Mouse (Mus musculus) liver, embryonic 15.5 days (tissue): ENCODE data around the gene Tmem94. TPM values are rescaled to one million over a fixed set of nuclear protein-coding genes. Genes with fewer than 3 reads are reported as not detected.

Experiments
- ATAC-seq: fragments of 200-750 bp; cut with Nextera tagmentation; 2 replicates; pipeline ENCODE4 v1.8.0; 2017; ENCODE audit warnings: moderate number of reproducible peaks, mild to moderate bottlenecking, moderate library complexity; ENCODE audit not compliant: insufficient read depth
- H3K27ac ChIP-seq: fragments of 300-500 bp; sonication (generic); replicated peaks from 2 replicates; pipeline ENCODE4 v1.5.1; 2015; ENCODE audit warnings: mild to moderate bottlenecking, inconsistent platforms
- H3K27me3 ChIP-seq: fragments of 300-500 bp; sonication (generic); 2 replicates; pipeline ENCODE4 v1.6.1; 2015; ENCODE audit warnings: mild to moderate bottlenecking, inconsistent platforms
- H3K36me3 ChIP-seq: fragments of 300-500 bp; sonication (generic); replicated peaks from 2 replicates; pipeline ENCODE4 v1.6.1; 2015; ENCODE audit warnings: moderate library complexity, mild to moderate bottlenecking, inconsistent platforms
- H3K4me1 ChIP-seq: fragments of 300-500 bp; sonication (generic); replicated peaks from 2 replicates; pipeline ENCODE4 v1.6.1; 2015; ENCODE audit warnings: inconsistent platforms
- H3K4me2 ChIP-seq: fragments of 300-500 bp; sonication (generic); 2 replicates; pipeline ENCODE4 v1.6.1; 2015; ENCODE audit warnings: moderate library complexity, mild to moderate bottlenecking, inconsistent platforms
- H3K4me3 ChIP-seq: fragments of 300-500 bp; sonication (generic); replicated peaks from 2 replicates; pipeline ENCODE4 v1.5.1; 2015; ENCODE audit warnings: mild to moderate bottlenecking, inconsistent platforms
- H3K9ac ChIP-seq: fragments of 300-500 bp; sonication (generic); 2 replicates; pipeline ENCODE4 v1.6.1; 2015; ENCODE audit warnings: moderate library complexity, mild to moderate bottlenecking, inconsistent platforms
- H3K9me3 ChIP-seq: fragments of 300-500 bp; sonication (generic); replicated peaks from 2 replicates; pipeline ENCODE4 v1.6.1; 2016; ENCODE audit warnings: inconsistent platforms
- WGBS: fragments of 180-500 bp; shearing (Covaris S2); methylation state at CpG from one replicate; pipeline ENCODE4 v1.1.7; 2015; ENCODE audit warnings: mixed read lengths; ENCODE audit not compliant: insufficient replicate concordance; 5-methylcytosine and 5-hydroxymethylcytosine counted together
- polyA plus RNA-seq: library from polyadenylated mRNA; unstranded; fragments of >200 nt; fragmentation: Nextera tagmentation; extraction: Ambion mirVana; gene quantifications from 2 replicates; pipeline ENCODE4 v1.2.1, GENCODE M21; 2015

The Tmem94 gene
- polyA plus RNA-seq, 1 experiment from 2014 or later, result 9.9 TPM

DNA sequence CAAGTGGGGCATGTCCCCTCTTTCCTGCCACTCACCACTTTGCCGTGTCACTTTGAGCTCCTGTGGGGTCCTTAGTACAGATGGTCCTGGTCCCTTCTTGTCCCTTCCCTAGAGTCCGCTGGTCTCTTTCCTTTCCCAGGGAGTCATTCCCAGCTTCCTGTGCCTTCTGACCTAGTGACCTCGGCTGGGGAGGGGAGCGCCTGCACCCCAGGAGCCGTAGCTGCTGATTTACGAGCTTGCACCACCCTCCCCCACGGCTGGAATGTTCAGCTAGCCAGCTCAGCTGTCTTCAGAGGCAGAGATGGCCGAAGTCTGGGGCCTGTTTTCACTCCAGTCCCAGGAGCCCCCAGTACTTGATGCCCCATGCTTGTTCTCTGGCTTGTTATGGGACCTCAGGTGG is 67.3 kb downstream of the Tmem94 start:
- ATAC-seq, result peak; percentile 60
- H3K9me3 ChIP-seq, result no peaks in the 10 kb centered on the region
- H3K27me3 ChIP-seq, result peaks cover 7% of the 10 kb centered on the region; the same call in 1 of the 2 replicates
- peak overlapping the region; percentile 22; the same call in 1 of the 2 replicates for H3K4me3 ChIP-seq
- peak overlapping the region; percentile 81 for H3K27ac ChIP-seq
- no peaks in the 10 kb centered on the region for H3K36me3 ChIP-seq
- no peak overlapping the region for H3K9ac ChIP-seq
- H3K4me2 ChIP-seq, result peak overlapping the region; percentile 46
- peaks cover 65% of the 10 kb centered on the region for H3K4me1 ChIP-seq
- WGBS, result 42% methylated on average over 8 of the region's 8 CpGs

- no peak overlapping the region for H3K9ac ChIP-seq
- H3K4me3 ChIP-seq, result no peak overlapping the region
- peak overlapping the region; percentile 46 for H3K4me2 ChIP-seq
- ATAC-seq, result no peak
- WGBS, result 26% methylated on average over 8 of the region's 8 CpGs
- peaks cover 64% of the 10 kb centered on the region for H3K4me1 ChIP-seq
- H3K9me3 ChIP-seq, result no peaks in the 10 kb centered on the region
- H3K36me3 ChIP-seq, result no peaks in the 10 kb centered on the region
- peak overlapping the region; percentile 81 for H3K27ac ChIP-seq
- peaks cover 4% of the 10 kb centered on the region; the same call in 1 of the 2 replicates for H3K27me3 ChIP-seq
Measured at GRCm38 (mm10) chr11:115833021-115833513, 67.8 kb downstream of the Tmem94 start.

DNA sequence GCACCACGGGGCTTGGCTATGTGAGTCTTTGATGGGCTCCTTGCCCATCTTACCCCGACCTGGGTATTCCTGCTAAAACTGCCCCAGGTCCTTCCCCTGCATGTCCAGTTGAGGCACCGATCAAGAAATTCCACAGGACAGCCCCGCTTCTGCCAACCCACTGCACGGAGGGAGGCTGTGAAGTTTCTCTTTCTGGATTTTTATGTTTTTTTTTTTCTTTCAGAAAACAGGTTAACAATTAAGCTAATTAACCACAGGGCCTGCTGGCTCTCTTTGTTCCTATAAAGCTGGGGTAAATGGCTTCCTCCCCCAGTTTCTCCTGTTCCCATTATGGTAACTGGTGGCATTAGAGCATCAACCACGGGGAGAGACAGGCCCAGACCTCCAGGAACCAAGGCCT is 68.8 kb downstream of the Tmem94 start:
- H3K27ac ChIP-seq, result 0 out of 2 replicates have a peak overlapping the region, but pooled peaks have one; percentile 81
- no peaks in the 10 kb centered on the region for H3K36me3 ChIP-seq
- ATAC-seq, result no peak
- no peaks in the 10 kb centered on the region for H3K27me3 ChIP-seq
- peaks cover 70% of the 10 kb centered on the region for H3K4me1 ChIP-seq
- no peak overlapping the region for H3K4me3 ChIP-seq
- WGBS, result 66% methylated on average over 6 of the region's 6 CpGs
- H3K9me3 ChIP-seq, result no peaks in the 10 kb centered on the region
- H3K9ac ChIP-seq, result no peak overlapping the region
- no peak overlapping the region for H3K4me2 ChIP-seq

DNA sequence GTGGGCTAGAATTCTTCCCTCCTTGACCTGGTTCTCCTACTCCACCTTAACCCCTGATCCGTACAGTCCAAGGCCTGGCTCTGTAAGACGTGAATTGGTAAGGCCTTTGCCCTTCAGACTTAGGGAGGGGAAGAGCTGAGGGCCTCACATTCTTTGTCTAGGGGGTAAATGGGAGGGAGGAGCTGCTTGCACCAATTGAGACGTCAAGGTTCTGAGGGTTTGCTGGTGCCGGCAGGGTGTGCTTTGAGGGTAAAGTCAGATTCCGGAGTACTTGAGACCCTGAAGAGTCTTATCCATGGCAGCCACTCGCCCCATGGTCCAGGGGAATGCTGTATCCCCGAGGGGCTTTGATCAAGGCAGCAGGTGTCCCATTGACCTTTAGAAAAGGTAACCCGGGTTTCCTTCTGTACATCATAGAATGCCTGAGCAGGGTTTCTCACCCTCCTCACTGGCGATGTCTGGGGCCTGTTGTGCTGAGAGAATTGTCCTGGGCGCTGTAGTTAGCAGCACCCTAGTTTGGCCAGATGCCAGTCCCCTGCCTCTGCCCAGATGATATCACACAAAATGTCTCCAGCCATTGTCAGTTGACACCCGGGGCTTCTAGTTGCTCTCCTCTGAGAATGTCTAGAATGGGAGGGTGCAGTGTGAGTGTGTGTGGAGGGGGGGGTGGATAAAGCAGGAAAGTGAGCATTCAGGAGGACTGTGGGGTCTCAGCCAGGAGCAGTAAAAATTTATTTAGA is 71.6 kb downstream of the Tmem94 start:
- H3K4me1 ChIP-seq, result peaks cover 65% of the 10 kb centered on the region
- H3K9me3 ChIP-seq, result no peaks in the 10 kb centered on the region
- H3K9ac ChIP-seq, result no peak overlapping the region
- H3K27me3 ChIP-seq, result no peaks in the 10 kb centered on the region
- H3K27ac ChIP-seq, result no peak overlapping the region
- no peak overlapping the region for H3K4me2 ChIP-seq
- H3K4me3 ChIP-seq, result no peak overlapping the region
- 0 out of 2 replicates have a peak, but pooled peaks cover 2% of the 10 kb centered on the region for H3K36me3 ChIP-seq
- no peak for ATAC-seq
- WGBS, result 57% methylated on average over 11 of the region's 11 CpGs

DNA sequence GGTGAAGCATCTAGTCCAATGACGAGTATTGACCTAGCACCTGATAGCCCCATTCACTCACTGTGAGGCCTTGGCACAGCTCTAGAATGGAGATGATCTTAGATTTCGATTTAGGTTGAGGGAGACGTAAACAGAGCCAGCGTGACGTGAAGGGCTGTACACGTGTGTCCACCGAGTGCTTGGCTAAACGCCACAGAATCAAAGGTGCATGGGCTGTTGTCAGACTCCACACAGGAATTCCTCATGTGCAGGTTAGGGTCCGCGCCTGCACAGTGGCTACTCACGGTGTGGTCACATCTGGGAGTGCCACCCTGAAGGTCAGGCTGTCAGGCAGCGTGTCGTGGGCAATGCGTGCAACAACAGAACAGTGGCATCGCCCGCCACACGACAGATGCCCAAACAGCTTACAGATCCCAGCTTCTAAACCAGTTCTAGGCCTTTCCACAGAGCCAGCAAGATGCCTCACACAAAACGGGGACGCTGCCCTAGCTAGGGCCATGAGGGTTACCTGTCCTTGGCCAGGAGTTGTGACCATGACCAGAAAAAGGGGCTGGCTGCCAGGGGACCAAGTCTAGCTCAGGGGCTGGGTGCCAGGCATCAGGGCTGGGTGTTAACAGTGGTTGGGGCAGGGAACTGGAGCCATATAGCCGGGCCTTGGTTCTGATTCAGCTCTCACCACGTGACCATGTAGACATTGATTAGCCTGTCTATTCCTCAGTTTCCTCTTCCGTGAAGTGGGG is 72.5 kb downstream of the Tmem94 start:
- no peak for ATAC-seq
- WGBS, result 82% methylated on average over 22 of the region's 22 CpGs
- no peak overlapping the region for H3K9ac ChIP-seq
- no peak overlapping the region for H3K27ac ChIP-seq
- no peaks in the 10 kb centered on the region for H3K9me3 ChIP-seq
- no peaks in the 10 kb centered on the region for H3K27me3 ChIP-seq
- 0 out of 2 replicates have a peak, but pooled peaks cover 2% of the 10 kb centered on the region for H3K36me3 ChIP-seq
- H3K4me3 ChIP-seq, result no peak overlapping the region
- H3K4me2 ChIP-seq, result no peak overlapping the region
- H3K4me1 ChIP-seq, result peaks cover 65% of the 10 kb centered on the region

DNA sequence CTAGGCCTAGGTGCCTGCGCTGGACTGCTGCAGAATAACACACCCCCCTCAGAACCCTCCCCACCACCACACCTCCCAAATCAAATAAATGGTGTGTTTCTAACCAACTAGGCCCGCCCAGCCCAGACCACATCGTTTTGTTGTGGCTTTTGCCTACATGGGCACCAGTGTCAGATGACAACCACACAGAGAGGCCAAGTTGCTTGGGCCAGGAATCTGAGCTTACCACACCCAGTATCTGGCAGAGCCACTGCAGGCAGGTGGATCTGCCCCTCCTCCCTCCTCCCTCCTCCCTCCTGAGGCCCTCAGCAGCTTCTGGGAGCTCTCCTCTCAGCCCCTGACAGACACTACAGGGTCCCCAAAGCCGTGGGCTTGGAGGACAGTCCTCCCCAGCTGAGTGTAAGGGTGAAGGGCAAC is 73.7 kb downstream of the Tmem94 start:
- H3K9me3 ChIP-seq, result no peaks in the 10 kb centered on the region
- peaks cover 65% of the 10 kb centered on the region for H3K4me1 ChIP-seq
- 0 out of 2 replicates have a peak, but pooled peaks cover 2% of the 10 kb centered on the region for H3K36me3 ChIP-seq
- no peak overlapping the region for H3K4me2 ChIP-seq
- WGBS, result 27% methylated on average over 4 of the region's 4 CpGs
- no peak overlapping the region for H3K9ac ChIP-seq
- ATAC-seq, result no peak
- no peak overlapping the region for H3K4me3 ChIP-seq
- no peak overlapping the region for H3K27ac ChIP-seq
- no peaks in the 10 kb centered on the region for H3K27me3 ChIP-seq

GRCm38 (mm10) chr11:115839732-115840131 is 74.5 kb downstream of the Tmem94 start:
- Histone ChIP-seq H3K27ac (0 out of 2 replicates have a peak overlapping the region, but pooled peaks have one; percentile 2), H3K9ac (no peak overlapping the region), H3K36me3 (peaks cover 6% of the 10 kb centered on the region; the same call in 1 of the 2 replicates), H3K4me2 (no peak overlapping the region), H3K27me3 (no peaks in the 10 kb centered on the region), H3K9me3 (no peaks in the 10 kb centered on the region), H3K4me3 (no peak overlapping the region), H3K4me1 (peaks cover 69% of the 10 kb centered on the region)
- WGBS, result 60% methylated on average over 3 of the region's 3 CpGs
- no peak for ATAC-seq

GRCm38 (mm10) chr11:115841044-115841443 is 75.8 kb downstream of the Tmem94 start:
- 78% methylated on average over 6 of the region's 6 CpGs for WGBS
- Histone ChIP-seq H3K9me3 (0 out of 2 replicates have a peak, but pooled peaks cover 2% of the 10 kb centered on the region), H3K9ac (no peak overlapping the region), H3K4me3 (no peak overlapping the region), H3K27ac (no peak overlapping the region), H3K4me1 (peaks cover 69% of the 10 kb centered on the region), H3K4me2 (no peak overlapping the region), H3K36me3 (peaks cover 19% of the 10 kb centered on the region), H3K27me3 (no peaks in the 10 kb centered on the region)
- no peak for ATAC-seq

- Histone ChIP-seq H3K27ac (peak overlapping the region; percentile 88), H3K4me2 (peak overlapping the region; percentile 60), H3K36me3 (peaks cover 29% of the 10 kb centered on the region), H3K4me1 (peaks cover 64% of the 10 kb centered on the region), H3K27me3 (no peaks in the 10 kb centered on the region), H3K9me3 (0 out of 2 replicates have a peak, but pooled peaks cover 2% of the 10 kb centered on the region), H3K9ac (peak overlapping the region; percentile 39; the same call in 1 of the 2 replicates), H3K4me3 (0 out of 2 replicates have a peak overlapping the region, but pooled peaks have one; percentile 5)
- ATAC-seq, result peak; percentile 93
- 17% methylated on average over 6 of the region's 6 CpGs for WGBS
Measured at GRCm38 (mm10) chr11:115841961-115842550, 76.8 kb downstream of the Tmem94 start.

- no peak for ATAC-seq
- Histone ChIP-seq H3K4me2 (no peak overlapping the region), H3K4me1 (peaks cover 58% of the 10 kb centered on the region), H3K36me3 (peaks cover 34% of the 10 kb centered on the region), H3K9me3 (0 out of 2 replicates have a peak, but pooled peaks cover 2% of the 10 kb centered on the region), H3K4me3 (no peak overlapping the region), H3K27ac (0 out of 2 replicates have a peak overlapping the region, but pooled peaks have one; percentile 11), H3K9ac (no peak overlapping the region), H3K27me3 (no peaks in the 10 kb centered on the region)
- WGBS, result 78% methylated on average over 12 of the region's 14 CpGs
Measured at GRCm38 (mm10) chr11:115843141-115843890, 78.1 kb downstream of the Tmem94 start.
